Mouse (Mus musculus) cortical plate, adult 2 months (tissue): ENCODE data around the gene Maip1.

ENCODE experiments used
- CTCF ChIP-seq: fragments of 200-500 bp; IDR thresholded peaks from 2 replicates; pipeline ENCODE4 v1.5.1; 2011; ENCODE audit warnings: mild to moderate bottlenecking, control low read depth, low read length; ENCODE audit not compliant: insufficient read depth; ENCODE audit errors: extremely low read depth
- POLR2A ChIP-seq: fragments of 200-500 bp; IDR thresholded peaks from 2 replicates; pipeline ENCODE4 v1.6.1; 2011; ENCODE audit warnings: mild to moderate bottlenecking, low read length, control low read depth; ENCODE audit not compliant: insufficient read depth; ENCODE audit errors: extremely low read depth

DNA sequence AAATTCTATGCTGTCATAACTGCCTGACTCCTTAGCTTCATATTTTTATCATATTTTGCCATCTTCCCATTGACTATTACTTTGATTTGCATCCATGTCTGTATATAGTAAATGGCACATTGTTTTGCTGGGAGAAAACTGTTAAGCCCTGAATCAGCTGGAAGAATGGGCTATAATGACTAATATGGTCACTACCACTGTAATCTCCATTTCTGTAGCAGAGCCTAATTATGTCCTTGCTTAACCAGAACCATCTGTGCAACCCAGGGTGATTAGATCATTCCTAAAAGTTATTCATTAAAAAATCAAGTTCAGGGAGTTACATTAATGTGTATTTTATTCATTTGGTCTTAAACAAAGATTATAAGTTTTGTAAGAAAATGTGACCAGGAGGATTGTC is 19.6 kb upstream of the Maip1 start:
- no peak for TF ChIP-seq POLR2A
- no peak for TF ChIP-seq CTCF
